Mouse (Mus musculus) neural tube, embryonic 11.5 days (tissue): Measurements from ENCODE around the gene Xab2. TPM values are rescaled to one million over a fixed set of nuclear protein-coding genes. Genes with fewer than 3 reads are reported as not detected.
"Not testable (repeated sequence)": the region's sequence is repeated elsewhere in the genome, so short reads cannot be mapped to it uniquely, and the experiment has no call there.

Experiments used
- ATAC-seq: fragments of 200-750 bp; cut with Nextera tagmentation; 2 replicates; pipeline ENCODE4 v1.8.0; 2017; ENCODE audit warnings: moderate number of reproducible peaks, mild to moderate bottlenecking, moderate TSS enrichment, moderate library complexity; ENCODE audit not compliant: insufficient read depth, low FRiP score, low TSS enrichment
- DNase-seq: peaks from one replicate; pipeline ENCODE4 v3.0.0-alpha.2; 2015; ENCODE audit warnings: low spot score
- H3K27ac ChIP-seq: fragments of 300-500 bp; sonication (generic); 2 replicates; pipeline ENCODE4 v1.5.1; 2014; ENCODE audit warnings: low read depth, mild to moderate bottlenecking, low read length
- H3K27me3 ChIP-seq: fragments of 300-500 bp; sonication (generic); 2 replicates; pipeline ENCODE4 v1.6.1; 2014; ENCODE audit warnings: mild to moderate bottlenecking, low read length, mixed read lengths; ENCODE audit not compliant: control insufficient read depth, insufficient read depth
- H3K36me3 ChIP-seq: fragments of 300-500 bp; sonication (generic); 2 replicates; pipeline ENCODE4 v1.6.1; 2014; ENCODE audit warnings: mild to moderate bottlenecking, low read length, moderate library complexity, mixed read lengths; ENCODE audit not compliant: control insufficient read depth, insufficient read depth
- H3K4me1 ChIP-seq: fragments of 300-500 bp; sonication (generic); 2 replicates; pipeline ENCODE4 v1.6.1; 2014; ENCODE audit warnings: low read length, mixed read lengths; ENCODE audit not compliant: control insufficient read depth, insufficient read depth
- H3K4me2 ChIP-seq: fragments of 300-500 bp; sonication (generic); 2 replicates; pipeline ENCODE4 v1.6.1; 2014; ENCODE audit warnings: low read depth, mild to moderate bottlenecking, moderate library complexity
- H3K4me3 ChIP-seq: fragments of 300-500 bp; sonication (generic); 2 replicates; pipeline ENCODE4 v1.5.1; 2014; ENCODE audit warnings: low read depth, low read length
- H3K9ac ChIP-seq: fragments of 300-500 bp; sonication (generic); 2 replicates; pipeline ENCODE4 v1.6.1; 2014; ENCODE audit warnings: mild to moderate bottlenecking, low read length
- H3K9me3 ChIP-seq: fragments of 300-500 bp; sonication (generic); 2 replicates; pipeline ENCODE4 v1.6.1; 2016; ENCODE audit warnings: low read length; ENCODE audit not compliant: control insufficient read depth
- WGBS: fragments of 180-500 bp; shearing (Covaris S2); extraction: QIAGEN DNeasy Blood & Tissue Kit; methylation state at CpG from one replicate; pipeline ENCODE4 v1.1.7; 2014; 5-methylcytosine and 5-hydroxymethylcytosine counted together
- polyA plus RNA-seq: library from polyadenylated mRNA; unstranded; fragments of >200 nt; fragmentation: Nextera tagmentation; extraction: Ambion mirVana; gene quantifications from 2 replicates; pipeline ENCODE4 v1.2.1, GENCODE M21; 2014

Xab2 gene
- polyA plus RNA-seq, 1 experiment from 2014 or later, result 68.3 TPM

DNA sequence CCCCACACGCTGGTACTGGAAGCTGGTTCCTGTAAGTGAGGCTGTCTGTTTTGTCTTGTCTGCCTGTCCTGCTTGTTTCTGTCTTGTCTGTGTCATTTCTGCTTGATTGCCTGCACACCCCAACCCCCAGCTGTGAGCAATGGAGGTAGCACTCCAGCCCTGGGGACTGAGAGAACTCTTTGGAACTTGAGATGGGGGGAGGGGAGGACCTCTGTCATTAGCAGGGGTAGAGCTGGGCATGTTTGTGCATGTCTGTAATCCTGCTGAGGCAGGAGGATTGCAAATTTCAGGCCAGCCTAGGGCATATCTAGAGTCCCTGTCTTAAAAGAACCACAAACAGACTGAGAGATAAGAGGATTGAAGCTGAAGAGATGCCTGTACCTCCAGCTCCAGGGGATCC is 21.9 kb downstream of the Xab2 start:
- H3K27ac ChIP-seq, result no peak overlapping the region
- no peaks in the 10 kb centered on the region for H3K9me3 ChIP-seq
- H3K36me3 ChIP-seq, result no peaks in the 10 kb centered on the region
- ATAC-seq (no peak), DNase-seq (no peak)
- H3K27me3 ChIP-seq, result no peaks in the 10 kb centered on the region
- H3K4me2 ChIP-seq, result no peak overlapping the region
- WGBS, result 78% methylated on average over 1 of the region's 1 CpGs
- H3K4me1 ChIP-seq, result no peaks in the 10 kb centered on the region
- H3K9ac ChIP-seq, result no peak overlapping the region
- no peak overlapping the region for H3K4me3 ChIP-seq

DNA sequence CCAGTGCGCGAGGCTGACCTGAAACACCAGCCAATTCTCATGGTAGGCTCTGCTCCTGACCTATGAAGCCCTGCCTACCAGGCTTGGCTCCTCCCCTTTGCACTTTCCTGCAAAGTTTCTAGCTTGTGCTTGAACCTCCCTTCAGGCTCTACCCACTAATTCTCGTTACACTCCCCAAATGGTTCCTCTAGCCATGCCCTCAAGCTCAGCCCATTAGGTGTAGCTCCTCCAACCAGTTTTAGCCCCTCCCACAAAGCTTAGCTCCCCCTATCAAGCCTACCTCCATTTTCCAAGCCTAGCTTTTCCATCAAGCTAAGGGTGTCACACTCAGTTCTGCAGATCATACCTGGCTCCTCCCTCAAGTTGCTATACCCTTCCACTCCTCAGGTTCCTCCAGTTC is 23.1 kb downstream of the Xab2 start:
- no peak for DNase-seq
- no peak overlapping the region for H3K4me3 ChIP-seq
- ATAC-seq, result no peak
- no peaks in the 10 kb centered on the region for H3K4me1 ChIP-seq
- H3K27me3 ChIP-seq, result no peaks in the 10 kb centered on the region
- no peak overlapping the region for H3K4me2 ChIP-seq
- no peak overlapping the region for H3K27ac ChIP-seq
- 80% methylated on average over 3 of the region's 3 CpGs for WGBS
- H3K9me3 ChIP-seq, result no peaks in the 10 kb centered on the region
- no peak overlapping the region for H3K9ac ChIP-seq
- H3K36me3 ChIP-seq, result no peaks in the 10 kb centered on the region

DNA sequence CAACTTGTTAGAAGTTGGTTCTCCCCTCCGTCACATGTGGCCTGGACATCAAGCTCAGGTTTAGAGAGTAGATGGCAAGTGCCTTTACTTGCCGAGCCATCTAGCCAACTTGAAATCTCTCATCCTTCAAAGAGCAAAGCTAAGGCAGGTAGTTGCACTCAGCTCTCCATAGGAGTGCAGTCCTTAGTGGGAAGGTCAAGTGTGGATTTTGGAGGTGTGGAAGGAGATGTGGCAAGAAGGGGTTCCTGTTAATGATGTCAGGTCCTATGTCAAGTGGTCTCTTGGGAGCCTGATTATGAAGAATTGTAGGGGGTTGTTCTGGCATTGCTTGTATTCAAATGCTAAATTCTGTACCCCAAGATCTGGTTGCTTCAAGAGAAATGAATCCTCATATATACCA is 26.6 kb downstream of the Xab2 start:
- no peak for ATAC-seq
- no peak overlapping the region for H3K9ac ChIP-seq
- H3K36me3 ChIP-seq, result no peaks in the 10 kb centered on the region
- H3K4me2 ChIP-seq, result no peak overlapping the region
- H3K4me1 ChIP-seq, result no peaks in the 10 kb centered on the region
- H3K4me3 ChIP-seq, result no peak overlapping the region
- no peaks in the 10 kb centered on the region for H3K9me3 ChIP-seq
- no peaks in the 10 kb centered on the region for H3K27me3 ChIP-seq
- no peak overlapping the region for H3K27ac ChIP-seq
- no peak for DNase-seq
- 92% methylated on average over 2 of the region's 2 CpGs for WGBS

DNA sequence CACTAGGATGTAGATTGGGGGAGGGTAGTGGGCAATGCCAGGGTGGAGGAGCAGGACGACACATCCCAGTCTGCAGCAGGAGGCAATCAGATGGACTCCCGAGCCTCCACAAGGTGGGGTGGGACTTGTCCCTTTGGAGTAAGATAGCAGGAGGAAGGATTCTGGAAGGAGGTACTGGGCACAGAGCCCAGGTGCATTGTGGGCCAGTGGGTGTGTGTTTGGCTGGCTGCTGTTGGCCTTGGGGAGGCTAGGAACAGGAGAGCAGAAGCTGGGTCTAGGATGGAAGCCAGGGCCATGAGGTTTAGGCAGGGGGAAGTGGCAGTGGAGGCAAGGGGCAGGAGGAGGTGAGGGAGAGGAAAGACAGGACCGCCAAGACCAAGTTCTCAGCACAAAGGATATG is 27.6 kb downstream of the Xab2 start:
- Histone ChIP-seq H3K4me1 (no peaks in the 10 kb centered on the region), H3K36me3 (no peaks in the 10 kb centered on the region), H3K9ac (no peak overlapping the region), H3K4me3 (no peak overlapping the region), H3K9me3 (no peaks in the 10 kb centered on the region), H3K27me3 (no peaks in the 10 kb centered on the region), H3K27ac (no peak overlapping the region), H3K4me2 (no peak overlapping the region)
- DNase-seq, result peak; percentile 6
- ATAC-seq, result no peak
- 75% methylated on average over 3 of the region's 3 CpGs for WGBS

DNA sequence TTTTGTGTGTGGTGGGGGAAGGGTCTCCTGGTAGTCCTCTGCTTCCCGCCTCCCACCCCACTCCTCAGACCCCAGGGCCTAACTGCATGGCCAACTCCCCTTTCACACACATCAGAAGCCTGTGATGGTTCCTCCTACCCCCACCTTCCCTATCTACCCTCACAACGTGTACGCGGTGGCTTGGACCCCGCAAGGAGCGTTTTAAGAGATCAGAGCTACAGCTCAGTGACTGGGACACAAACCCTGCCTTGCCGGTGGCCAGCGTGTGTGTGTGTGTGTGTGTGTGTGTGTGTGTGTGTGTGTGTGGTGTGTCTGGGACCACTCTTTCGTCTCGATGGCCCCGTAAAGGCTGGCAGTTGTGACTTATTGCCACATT is 32.9 kb downstream of the Xab2 start:
- Histone ChIP-seq H3K9me3 (no peaks in the 10 kb centered on the region), H3K9ac (peak overlapping the region; percentile 78), H3K4me1 (no peaks in the 10 kb centered on the region), H3K27ac (peak overlapping the region; percentile 44; the same call in 1 of the 2 replicates), H3K36me3 (no peaks in the 10 kb centered on the region), H3K27me3 (peaks cover 2% of the 10 kb centered on the region; the same call in 1 of the 2 replicates), H3K4me3 (peak overlapping the region; percentile 81), H3K4me2 (peak overlapping the region; percentile 66)
- ATAC-seq, result peak; percentile 48
- WGBS, result 0% methylated on average over 11 of the region's 11 CpGs
- peak; percentile 36 for DNase-seq

DNA sequence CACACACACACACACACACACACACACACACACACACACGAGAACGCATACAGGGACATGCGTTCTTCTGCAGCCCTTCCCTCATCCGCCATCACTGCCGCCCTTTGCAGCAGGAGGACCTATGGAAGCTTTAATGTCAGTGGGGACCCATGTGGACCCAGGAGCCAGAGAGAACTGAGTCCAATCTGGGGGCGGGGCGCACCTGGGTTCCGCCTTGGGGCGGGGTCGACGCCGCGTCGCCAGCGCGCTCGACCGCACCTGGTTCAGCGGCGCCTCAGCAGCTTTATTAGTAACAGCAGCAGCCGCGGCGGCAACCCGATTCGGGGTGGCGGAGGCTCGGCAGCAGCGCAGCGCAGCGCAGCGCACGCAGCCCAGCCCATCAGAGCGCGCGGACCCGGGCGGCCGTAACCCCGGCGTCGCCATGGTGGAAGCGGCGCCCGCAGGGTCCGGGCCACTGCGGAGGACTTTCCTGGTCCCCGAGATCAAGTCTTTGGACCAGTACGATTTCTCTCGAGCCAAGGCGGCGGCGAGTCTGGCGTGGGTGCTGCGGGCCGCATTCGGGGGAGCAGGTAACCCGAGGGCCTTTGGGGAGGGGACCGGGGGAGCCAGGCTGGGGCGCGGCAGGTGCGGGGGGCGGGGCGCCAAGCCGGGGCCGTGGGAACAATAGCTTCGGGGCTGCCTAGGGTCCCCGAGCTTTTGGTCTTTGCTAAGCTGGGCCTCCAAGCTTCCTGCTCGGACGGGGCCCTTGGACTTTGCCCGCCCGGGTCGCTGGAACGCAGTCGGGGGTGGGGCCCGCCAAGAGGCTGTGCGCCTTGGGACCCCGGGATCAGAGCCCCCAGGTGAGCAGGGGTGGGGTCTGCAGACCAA is 33.5 kb downstream of the Xab2 start:
- peak overlapping the region; percentile 78 for H3K9ac ChIP-seq
- under 1% methylated on average over 70 of the region's 77 CpGs for WGBS
- H3K9me3 ChIP-seq, result no peaks in the 10 kb centered on the region
- peak overlapping the region; percentile 44 for H3K27ac ChIP-seq
- H3K4me1 ChIP-seq, result no peaks in the 10 kb centered on the region
- ATAC-seq, result peak; percentile 81
- peak overlapping the region; percentile 81 for H3K4me3 ChIP-seq
- DNase-seq, result peak; percentile 72
- no peaks in the 10 kb centered on the region for H3K36me3 ChIP-seq
- H3K27me3 ChIP-seq, result peaks cover 2% of the 10 kb centered on the region; the same call in 1 of the 2 replicates
- peak overlapping the region; percentile 66 for H3K4me2 ChIP-seq

DNA sequence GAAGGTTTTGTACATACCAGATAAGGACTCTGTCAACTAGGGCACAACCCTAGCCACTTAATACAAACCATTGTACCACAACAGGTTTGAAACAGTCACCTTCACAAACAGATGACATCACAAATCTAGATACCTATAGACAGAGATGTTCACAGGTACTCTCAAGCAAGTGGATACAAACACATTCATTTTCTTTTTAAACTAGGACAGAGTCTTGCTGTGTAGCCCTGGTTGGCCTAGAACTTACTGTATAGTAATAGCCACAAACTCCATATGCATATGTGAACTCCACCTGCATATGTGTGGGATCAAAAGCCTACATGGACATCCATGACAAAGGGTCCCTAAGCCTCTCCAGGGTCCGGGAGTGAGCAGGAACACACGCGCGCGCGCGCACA is 34.1 kb downstream of the Xab2 start, which contains the start of gene Camsap3:
TSS of gene Camsap3 (plus strand) at position 301 of the 398 bp plus-strand sequence.
- Histone ChIP-seq H3K36me3 (no peaks in the 10 kb centered on the region), H3K4me3 (peak within 1 kb of the TSS; percentile 81), H3K27ac (peak within 1 kb of the TSS; percentile 44), H3K4me1 (no peaks in the 10 kb centered on the region), H3K9ac (peak within 1 kb of the TSS; percentile 78), H3K9me3 (no peaks in the 10 kb centered on the region), H3K27me3 (peaks cover 2% of the 10 kb centered on the region; the same call in 1 of the 2 replicates), H3K4me2 (peak within 1 kb of the TSS; percentile 66)
- DNase-seq (no peak), ATAC-seq (no peak)
- 7% methylated on average over 7 of the region's 7 CpGs for WGBS

DNA sequence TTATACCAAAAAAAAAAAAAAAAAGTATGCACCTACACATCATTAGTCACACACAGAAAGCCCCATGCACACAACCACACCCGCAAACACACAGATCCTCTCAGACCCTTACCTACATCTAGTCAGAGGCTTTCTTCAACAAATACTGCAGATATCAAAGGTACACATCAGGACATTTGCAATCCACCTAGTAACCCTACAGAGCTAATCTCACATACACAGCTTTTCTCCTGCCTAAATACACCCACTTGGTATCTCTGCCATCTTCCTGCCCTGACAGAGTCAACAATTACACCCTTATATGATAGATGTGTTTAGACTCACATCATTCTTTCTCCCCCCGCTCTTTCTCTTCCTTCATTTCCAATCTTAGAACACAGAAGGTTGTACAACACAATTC is 34.7 kb downstream of the Xab2 start:
- no peaks in the 10 kb centered on the region for H3K36me3 ChIP-seq
- H3K4me3 ChIP-seq, result no peak overlapping the region
- H3K4me1 ChIP-seq, result no peaks in the 10 kb centered on the region
- no peak overlapping the region for H3K4me2 ChIP-seq
- DNase-seq (no peak), ATAC-seq (no peak)
- no peak overlapping the region for H3K27ac ChIP-seq
- WGBS, result 94% methylated on average over 2 of the region's 2 CpGs
- no peak overlapping the region for H3K9ac ChIP-seq
- no peaks in the 10 kb centered on the region for H3K9me3 ChIP-seq
- H3K27me3 ChIP-seq, result peaks cover 2% of the 10 kb centered on the region; the same call in 1 of the 2 replicates

DNA sequence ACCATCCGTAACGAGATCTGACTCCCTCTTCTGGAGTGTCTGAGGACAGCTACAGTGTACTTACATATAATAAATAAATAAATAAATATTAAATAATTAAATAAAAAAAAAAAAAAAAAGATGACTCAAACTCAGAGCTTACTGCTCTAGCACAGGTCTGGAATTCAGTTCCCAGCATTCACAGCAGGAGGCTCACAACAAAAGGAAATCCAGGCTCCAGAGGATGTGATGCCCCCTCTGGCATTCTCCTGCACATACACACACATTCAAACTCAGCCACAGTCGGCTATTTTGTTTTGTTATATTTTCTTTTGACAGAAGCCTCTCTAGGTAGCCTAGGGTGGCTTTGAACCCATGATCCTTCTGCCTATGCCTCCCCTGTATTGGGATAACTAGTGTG is 39.2 kb downstream of the Xab2 start:
- not testable (repeated sequence) for H3K4me2 ChIP-seq, H3K4me1 ChIP-seq, H3K9ac ChIP-seq, ATAC-seq, H3K27ac ChIP-seq, DNase-seq, H3K27me3 ChIP-seq, H3K36me3 ChIP-seq, H3K9me3 ChIP-seq, H3K4me3 ChIP-seq
- WGBS, result 70% methylated on average over 1 of the region's 3 CpGs
